Mouse (Mus musculus) cerebellum, adult 2 months (tissue): ENCODE data around the gene Gabra1.

Experiments
- CTCF ChIP-seq: fragments of 200-500 bp; IDR thresholded peaks from 2 replicates; pipeline ENCODE4 v1.5.1; 2011; ENCODE audit warnings: low read depth, mild to moderate bottlenecking, control low read depth, low read length, moderate library complexity, borderline replicate concordance; ENCODE audit not compliant: insufficient read depth
- POLR2A ChIP-seq: fragments of 200-500 bp; IDR thresholded peaks from 2 replicates; pipeline ENCODE4 v1.6.1; 2011; ENCODE audit warnings: low read length, control low read depth, borderline replicate concordance; ENCODE audit not compliant: insufficient read depth

GRCm38 (mm10) chr11:42181973-42182824, 531 bp downstream of the Gabra1 start:
- TF ChIP-seq CTCF (no peak), POLR2A (peak; percentile 68; the same call in 1 of the 2 replicates)
